Mouse (Mus musculus): Measurements from ENCODE around the gene Wsb2. TPM values are rescaled to one million over a fixed set of nuclear protein-coding genes. Genes with fewer than 3 reads are reported as not detected.
"Not testable (repeated sequence)": the region's sequence is repeated elsewhere in the genome, so short reads cannot be mapped to it uniquely, and the experiment has no call there.

Gene Wsb2
- total RNA-seq (2021), result 100 to 1,000 TPM; 108 to 118 TPM

- intact Hi-C loops (cut with DNase I), result loop anchor here (5.0 kb wide), 1 partner anchor 240 kb away; the partner anchor contains the start of gene Suds3
- peak; percentile 86 to 89 for DNase-seq
Measured at GRCm38 (mm10) chr5:117357129-117357477, at the start of gene Wsb2. Wsb2 (plus strand) TSS chr5:117357304.

GRCm38 (mm10) chr5:117307699-117308098, 49.4 kb upstream of the Wsb2 start:
- intact Hi-C loops (cut with DNase I), result loop anchor here (5.0 kb wide), 2 partner anchors 100 to 190 kb away; partner anchors contain the start of gene Suds3
- DNase-seq, result peak; percentile 70 to 82

GRCm38 (mm10) chr5:117313420-117313819, 43.7 kb upstream of the Wsb2 start:
- intact Hi-C loops (cut with DNase I), result no loop called here

GRCm38 (mm10) chr5:117313909-117314308, 43.2 kb upstream of the Wsb2 start:
- DNase-seq, result no peak
- intact Hi-C loops (cut with DNase I), result loop anchor here (2.0 kb wide), 1 partner anchor 179 kb away; no protein-coding TSS in a partner anchor

More at GRCm38 (mm10) chr5:117313420-117313819, 43.7 kb upstream of the Wsb2 start:
- DNase-seq, result peak; percentile 46 to 70

- DNase-seq, result peak in 1 of 2 experiments; percentile 10
- intact Hi-C loops (cut with DNase I), result loop anchor here (2.0 kb wide), 1 partner anchor 178 kb away; no protein-coding TSS in a partner anchor
Measured at GRCm38 (mm10) chr5:117314587-117315428, 42.3 kb upstream of the Wsb2 start.

GRCm38 (mm10) chr5:117318741-117319629, 38.1 kb upstream of the Wsb2 start, which contains the start of gene Vsig10:
Vsig10 (plus strand) TSS chr5:117319083.
- intact Hi-C loops (cut with DNase I), result loop anchor here (1.0 kb wide), 1 partner anchor 39 kb away; no protein-coding TSS in a partner anchor
- DNase-seq, result peak; percentile 78 to 80

- DNase-seq, result no peak
- intact Hi-C loops (cut with DNase I), result no loop called here
Measured at GRCm38 (mm10) chr5:117323751-117324150, 33.4 kb upstream of the Wsb2 start.

GRCm38 (mm10) chr5:117326408-117326807, 30.7 kb upstream of the Wsb2 start:
- intact Hi-C loops (cut with DNase I), result no loop called here
- DNase-seq, result no peak

GRCm38 (mm10) chr5:117330457-117330856, 26.6 kb upstream of the Wsb2 start:
- intact Hi-C loops (cut with DNase I), result no loop called here
- no peak for DNase-seq

GRCm38 (mm10) chr5:117337999-117338398, 19.1 kb upstream of the Wsb2 start:
- intact Hi-C loops (cut with DNase I), result no loop called here
- no peak for DNase-seq

GRCm38 (mm10) chr5:117338503-117338902, 18.6 kb upstream of the Wsb2 start:
- intact Hi-C loops (cut with DNase I), result no loop called here

GRCm38 (mm10) chr5:117340081-117340480, 17.0 kb upstream of the Wsb2 start:
- DNase-seq, result no peak
- intact Hi-C loops (cut with DNase I), result no loop called here

More at GRCm38 (mm10) chr5:117338503-117338902, 18.6 kb upstream of the Wsb2 start:
- no peak for DNase-seq

GRCm38 (mm10) chr5:117341896-117342295, 15.2 kb upstream of the Wsb2 start:
- no peak for DNase-seq
- intact Hi-C loops (cut with DNase I), result no loop called here

- intact Hi-C loops (cut with DNase I), result not testable (repeated sequence)
Measured at GRCm38 (mm10) chr5:117344496-117344895, 12.6 kb upstream of the Wsb2 start.

GRCm38 (mm10) chr5:117345432-117345976, 11.6 kb upstream of the Wsb2 start:
- no peak for DNase-seq
- intact Hi-C loops (cut with DNase I), result no loop called here

More at GRCm38 (mm10) chr5:117344496-117344895, 12.6 kb upstream of the Wsb2 start:
- not testable (repeated sequence) for DNase-seq

GRCm38 (mm10) chr5:117346281-117346680, 10.8 kb upstream of the Wsb2 start:
- no peak for DNase-seq
- intact Hi-C loops (cut with DNase I), result no loop called here

GRCm38 (mm10) chr5:117347011-117347410, 10.1 kb upstream of the Wsb2 start:
- no peak for DNase-seq
- intact Hi-C loops (cut with DNase I), result no loop called here

- DNase-seq, result no peak
- intact Hi-C loops (cut with DNase I), result no loop called here
Measured at GRCm38 (mm10) chr5:117347838-117348237, 9.3 kb upstream of the Wsb2 start.

- intact Hi-C loops (cut with DNase I), result no loop called here
- peak in 1 of 2 experiments; percentile 53 for DNase-seq
Measured at GRCm38 (mm10) chr5:117348279-117348678, 8.8 kb upstream of the Wsb2 start.

- DNase-seq, result no peak
Measured at GRCm38 (mm10) chr5:117354121-117354520, 3.0 kb upstream of the Wsb2 start.

More at GRCm38 (mm10) chr5:117354121-117354520, 3.0 kb upstream of the Wsb2 start:
- intact Hi-C loops (cut with DNase I), result no loop called here

All from heart, postnatal 10 days (tissue).